In genomic region chr16:85121983-85122382, GRCm38 (mm10) we compare ENCODE assay signal across 23 mouse cellular contexts. TPM values are rescaled to one million over a fixed set of nuclear protein-coding genes. Genes with fewer than 3 reads are reported as not detected.
DNase-seq lines count a peak whose midpoint lies in the region; ATAC-seq and TF ChIP-seq lines count a peak whose summit lies in the region.
"Had no signal": no experiment of that assay in that cellular context is flagged by ENCODE, and none has a peak within 500 bp of the region (broad histone marks: within the 10 kb centered on the region; RNA-seq: fewer than 3 reads in every experiment).

No protein-coding gene starts in this region.

- 0 out of 2 replicates have a peak, but pooled peaks cover 3% of the 10 kb centered on the region for H3K79me2 ChIP-seq in liver, adult 2 months (ENCODE audit: control insufficient read depth, insufficient read depth, low read length)

- H3K27me3 ChIP-seq in liver, adult 2 months (ENCODE audit: control insufficient read depth, insufficient read depth, low read length) = no peaks in the 10 kb centered on the region
- no peaks in the 10 kb centered on the region for H3K27me3 ChIP-seq in liver, postnatal 0 days (ENCODE audit: insufficient read depth, low read length)
- H3K27me3 ChIP-seq in thymus, adult 2 months (ENCODE audit: control insufficient read depth, insufficient read depth, low read length) = no peaks in the 10 kb centered on the region
- H3K27me3 ChIP-seq: CH12.LX; embryonic facial prominence, embryonic 15.5 days; heart, embryonic 15.5 days; hindbrain, embryonic 13.5 days; Patski had no signal

- DNase-seq in adrenal gland, adult 8-10 months = peak; percentile 46
- DNase-seq in adrenal gland, postnatal 10 days = no peak
- DNase-seq in liver, adult 2 months (ENCODE audit: extremely low read depth, low read depth, low spot score) = peak; percentile 59
- DNase-seq in liver, postnatal 0 days = no peak
- DNase-seq in ZHBTc4 (ENCODE audit: low read depth, low spot score) = peak; percentile 6
- DNase-seq in thymus, adult 2 months = no peak
- no peak for DNase-seq in gastrocnemius, postnatal 36 days
- DNase-seq: cerebellum, adult 2 months; cerebellum, postnatal 10 days; heart, adult 2 months; heart, postnatal 14 days had no signal

- H3K9ac ChIP-seq in liver, adult 2 months (ENCODE audit: low read depth, low read length) = no peak overlapping the region
- H3K9ac ChIP-seq in liver, postnatal 0 days (replicated peaks) = no peak overlapping the region
- H3K9ac ChIP-seq: embryonic facial prominence, embryonic 15.5 days; heart, embryonic 15.5 days; hindbrain, embryonic 13.5 days had no signal

- TF ChIP-seq CTCF in liver, adult 2 months (IDR thresholded peaks at IDR 0.05; ENCODE audit: low read depth, low read length) = no peak
- TF ChIP-seq CTCF in liver, postnatal 0 days (IDR thresholded peaks at IDR 0.05; ENCODE audit: low read depth) = no peak
- no peak for TF ChIP-seq CTCF in thymus, adult 2 months (IDR thresholded peaks at IDR 0.05; ENCODE audit: borderline replicate concordance, control insufficient read depth, extremely low read depth, insufficient read depth, low read length, poor library complexity)

- no peak for TF ChIP-seq EP300 in liver, postnatal 0 days (IDR thresholded peaks at IDR 0.05; ENCODE audit: low read depth)

- H3K4me1 ChIP-seq in liver, adult 2 months (ENCODE audit: control insufficient read depth, insufficient read depth, low read length) = peaks cover 4% of the 10 kb centered on the region; the same call in 1 of the 2 replicates
- no peaks in the 10 kb centered on the region for H3K4me1 ChIP-seq in liver, postnatal 0 days (ENCODE audit: insufficient read depth)
- no peaks in the 10 kb centered on the region for H3K4me1 ChIP-seq in thymus, adult 2 months (replicated peaks; ENCODE audit: control insufficient read depth, insufficient read depth, low read length)
- H3K4me1 ChIP-seq: embryonic facial prominence, embryonic 15.5 days had no signal

- no peak for TF ChIP-seq POLR2A in liver, adult 2 months (IDR thresholded peaks at IDR 0.05; ENCODE audit: extremely low read depth, insufficient read depth, low read length)
- TF ChIP-seq POLR2A in thymus, adult 2 months (IDR thresholded peaks at IDR 0.05; ENCODE audit: control insufficient read depth, extremely low read depth, insufficient read depth, low read length, poor library complexity) = no peak

- H3K27ac ChIP-seq in liver, adult 2 months (replicated peaks; ENCODE audit: insufficient read depth, low read depth, low read length) = 0 out of 2 replicates have a peak overlapping the region, but pooled peaks have one; percentile 12
- no peak overlapping the region for H3K27ac ChIP-seq in liver, postnatal 0 days (ENCODE audit: low read depth)
- H3K27ac ChIP-seq in thymus, adult 2 months (ENCODE audit: control insufficient read depth, insufficient read depth, low read length) = no peak overlapping the region
- H3K27ac ChIP-seq: embryonic facial prominence, embryonic 15.5 days; forebrain, embryonic 10.5 days; heart, adult 2 months; heart, embryonic 15.5 days; hindbrain, embryonic 13.5 days; hindbrain, postnatal 0 days had no signal

- no peak overlapping the region for H3K4me2 ChIP-seq in liver, postnatal 0 days (ENCODE audit: low read depth, low read length)
- H3K4me2 ChIP-seq: embryonic facial prominence, embryonic 15.5 days; heart, embryonic 11.5 days; heart, embryonic 15.5 days; hindbrain, embryonic 13.5 days had no signal

- peaks cover 2% of the 10 kb centered on the region for H3K36me3 ChIP-seq in liver, adult 2 months (ENCODE audit: control insufficient read depth, insufficient read depth, low read length)
- H3K36me3 ChIP-seq in liver, postnatal 0 days (replicated peaks; ENCODE audit: insufficient read depth, low read length) = no peaks in the 10 kb centered on the region
- no peaks in the 10 kb centered on the region for H3K36me3 ChIP-seq in thymus, adult 2 months (ENCODE audit: control insufficient read depth, insufficient read depth, low read length)
- H3K36me3 ChIP-seq: embryonic facial prominence, embryonic 15.5 days had no signal

- H3K4me3 ChIP-seq in liver, adult 2 months (ENCODE audit: insufficient read depth, low read depth, low read length) = no peak overlapping the region
- no peak overlapping the region for H3K4me3 ChIP-seq in liver, postnatal 0 days (ENCODE audit: low read depth, low read length)
- H3K4me3 ChIP-seq in thymus, adult 2 months (ENCODE audit: control insufficient read depth, insufficient read depth, low read length) = no peak overlapping the region
- H3K4me3 ChIP-seq: embryonic facial prominence, embryonic 15.5 days; erythroblast, embryonic 14.5 days; forebrain, embryonic 10.5 days; heart, adult 2 months; heart, embryonic 15.5 days; hindbrain, embryonic 13.5 days had no signal

- intact Hi-C loops in gastrocnemius, postnatal 36 days (cut with DNase I) = no loop called here

- 39% methylated on average over 5 of the region's 5 CpGs for WGBS in liver, adult 2 months
- 62% methylated on average over 5 of the region's 5 CpGs for WGBS in liver, postnatal 0 days (ENCODE audit: insufficient replicate concordance)
- WGBS in thymus, adult 2 months = 85% methylated on average over 5 of the region's 5 CpGs

- no peak for ATAC-seq in liver, postnatal 0 days
- peak; percentile 43 for ATAC-seq in granulocyte monocyte progenitor cell, adult 5-6 weeks (replicated peaks; ENCODE audit: poor library complexity, severe bottlenecking)
- ATAC-seq: forebrain, embryonic 14.5 days; hindbrain, postnatal 0 days; intestine, embryonic 16.5 days; Patski had no signal

- H3K9me3 ChIP-seq in liver, postnatal 0 days (ENCODE audit: low read length) = no peaks in the 10 kb centered on the region
- H3K9me3 ChIP-seq: embryonic facial prominence, embryonic 15.5 days; heart, embryonic 15.5 days; hindbrain, embryonic 13.5 days had no signal

RNA-seq across cellular contexts. Expression of gene App, which starts 51.6 kb away (rescaled TPM):
- 100 to 1,000 TPM; 320 to 378 (median 351) TPM for total RNA-seq in adrenal gland, adult 8-10 months (2022)
- 100 to 1,000 TPM; 290 to 292 TPM for total RNA-seq in adrenal gland, postnatal 10 days (2021)
- total RNA-seq in liver, adult 2 months (2014; rRNA removed) = 29.9 and 40.0 TPM in 2 replicates
- polyA plus RNA-seq in liver, adult 2 months (2012; rRNA removed) = 27.1 and 28.9 TPM in 2 replicates
- polyA plus RNA-seq in liver, postnatal 0 days (2015; fragmentation: Nextera tagmentation; extraction: Ambion mirVana) = 29.0 and 31.3 TPM in 2 replicates
- 47.2 and 63.2 TPM in 2 replicates for total RNA-seq in granulocyte monocyte progenitor cell, adult 5-6 weeks (2014; fragmentation: Nextera tagmentation)
- total RNA-seq in granulocyte monocyte progenitor cell, adult 5-6 weeks (2017) = 119 and 121 TPM in 2 replicates
- 58.4 and 59.8 TPM in 2 replicates for polyA plus RNA-seq in thymus, adult 2 months (2012; rRNA removed)
- total RNA-seq in gastrocnemius, postnatal 36 days (2021) = 10 to 100 TPM; 67.9 to 83.3 TPM

Comparison
In these comparisons a context has a peak if more than half of its experiments do, and no peak if none do; other contexts are left out.
1. DNase-seq: peak in adrenal gland, adult 8-10 months (single experiment), liver, adult 2 months (single experiment) and ZHBTc4 (single experiment); none in adrenal gland, postnatal 10 days (single experiment), liver, postnatal 0 days (single experiment), thymus, adult 2 months (single experiment) and gastrocnemius, postnatal 36 days (0 of 2).